Mouse (Mus musculus) left cerebral cortex, adult 9 months (tissue): Measurements from ENCODE around the gene Clrn3.
"Not testable (repeated sequence)": the region's sequence is repeated elsewhere in the genome, so short reads cannot be mapped to it uniquely, and the experiment has no call there.

ENCODE experiments used
- DNase-seq, 2 experiments: peaks; one replicate each; pipeline ENCODE4 v3.0.0; 2022; ENCODE audit warnings: low spot score in 2 of 2

The Clrn3 gene

DNA sequence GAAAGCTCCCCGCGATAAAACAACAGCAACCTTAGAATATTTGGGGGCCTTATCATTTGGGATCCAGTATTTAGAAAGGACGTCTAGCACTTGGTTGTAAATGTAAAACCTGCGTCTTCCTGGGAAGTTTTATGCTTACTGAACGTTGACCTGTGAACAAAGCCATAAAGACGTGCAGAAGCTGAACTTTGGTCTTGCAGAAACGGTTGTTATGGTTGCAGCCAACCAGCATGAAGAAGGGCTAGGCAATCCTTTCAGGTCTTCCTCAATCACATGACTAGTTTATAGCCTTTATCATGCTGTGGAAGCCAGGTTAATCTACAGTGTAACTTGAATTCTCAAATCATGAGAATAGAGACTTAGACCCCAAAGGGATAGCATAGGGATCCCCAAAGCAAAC, at the start of gene Clrn3:
Clrn3 (minus strand) TSS at position 140 of the 400 bp plus-strand sequence.
- no peak for DNase-seq

DNA sequence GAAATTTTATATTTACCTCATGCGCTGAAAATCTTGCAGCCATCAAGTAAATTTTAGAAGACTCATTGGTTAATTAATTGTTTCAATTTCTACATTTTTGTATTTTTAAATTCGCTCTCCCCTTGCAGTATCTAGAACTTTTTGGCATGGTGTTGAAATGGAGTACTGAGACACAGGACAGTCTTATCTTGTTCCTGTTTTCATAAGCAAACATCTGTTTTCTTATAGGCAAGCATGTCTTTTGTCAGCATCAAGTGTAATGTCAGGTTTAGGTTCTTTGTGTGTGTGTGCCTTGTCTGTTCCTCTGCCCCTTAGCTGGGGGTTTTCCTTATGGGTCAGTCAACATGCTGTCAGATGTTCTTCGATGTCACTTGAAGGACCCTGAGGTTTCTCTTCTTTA, 47.9 kb upstream of the Clrn3 start:
- DNase-seq: no peak

DNA sequence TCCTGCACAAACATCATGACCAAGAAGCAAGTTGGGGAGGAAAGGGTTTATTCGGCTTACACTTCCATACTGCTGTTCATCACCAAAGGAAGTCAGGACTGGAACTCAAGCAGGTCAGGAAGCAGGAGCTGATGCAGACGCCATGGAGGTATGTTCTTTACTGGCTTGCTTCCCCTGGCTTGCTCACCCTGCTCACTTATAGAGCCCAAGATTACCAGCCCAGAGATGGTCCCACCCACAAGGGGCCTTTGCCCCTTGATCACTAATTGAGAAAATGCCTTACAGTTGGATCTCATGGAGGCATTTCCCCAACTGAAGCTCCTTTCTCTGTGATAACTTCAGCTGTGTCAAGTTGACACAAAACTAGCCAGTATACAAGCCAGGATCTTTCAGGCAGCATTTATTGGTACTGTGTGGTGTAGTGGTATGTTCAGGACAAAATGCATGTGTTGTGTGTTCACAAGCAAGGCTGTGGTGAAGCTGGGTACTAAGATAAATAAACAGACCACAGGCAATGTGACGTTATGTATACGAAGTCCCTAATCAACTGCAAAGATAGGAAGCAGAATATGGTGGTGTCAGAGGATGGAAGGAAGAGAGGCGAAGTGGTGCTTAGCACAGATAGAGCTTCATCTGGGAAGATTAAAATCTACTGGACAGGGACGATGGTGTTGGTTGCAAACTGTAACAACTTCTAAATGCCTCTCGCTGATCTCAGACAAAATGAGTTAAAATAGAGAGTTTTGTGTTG, 47.0 kb upstream of the Clrn3 start:
- not testable (repeated sequence) for DNase-seq

DNA sequence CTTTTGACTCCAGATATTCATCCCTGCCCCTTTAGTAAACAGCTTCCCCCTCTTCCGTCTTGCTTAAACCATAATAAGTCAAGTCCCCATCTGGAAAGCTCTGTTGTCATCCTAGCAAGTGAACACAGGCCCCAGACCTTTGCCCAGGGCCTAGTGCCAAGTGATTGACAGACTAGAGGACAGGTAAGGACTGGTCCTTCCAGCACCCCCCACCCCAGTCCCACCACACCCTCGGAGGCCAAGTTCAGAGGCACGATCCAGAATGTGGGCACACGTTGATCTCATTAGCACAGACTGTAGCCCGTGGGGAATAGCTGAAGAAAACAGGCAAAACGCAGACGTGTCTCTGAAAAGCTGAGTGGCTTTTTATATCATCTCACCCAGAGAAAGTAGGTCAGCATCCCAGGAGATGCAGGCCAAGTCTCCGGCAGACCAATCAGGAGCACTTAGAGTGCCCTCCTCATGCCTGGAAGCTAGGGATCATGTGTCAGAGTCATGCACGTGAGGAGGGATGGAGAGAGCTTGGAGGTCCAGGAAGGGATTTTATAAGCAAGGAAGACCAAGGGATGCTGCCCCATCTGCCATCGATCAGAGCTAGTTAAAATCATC, 43.6 kb upstream of the Clrn3 start:
- peak in 1 of 2 experiments; percentile 25 for DNase-seq

DNA sequence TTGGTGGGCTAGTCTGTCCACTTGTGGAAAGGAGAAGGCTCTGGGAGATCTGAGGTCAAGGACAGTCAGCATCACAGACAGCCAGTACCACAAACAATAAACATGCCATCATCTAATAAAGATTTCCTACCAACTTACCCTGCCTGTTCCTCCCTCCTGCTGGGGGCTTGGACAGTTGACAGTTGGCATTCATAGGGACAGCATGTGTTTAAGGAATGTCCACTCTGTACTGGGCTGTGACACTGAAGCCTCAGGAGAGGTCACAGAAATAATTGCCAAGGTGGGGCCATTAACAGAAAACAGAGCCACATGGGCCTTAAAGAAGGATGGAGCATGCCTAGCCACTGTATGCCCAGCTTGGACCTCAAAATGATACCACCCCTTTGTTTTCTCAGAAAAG, 42.9 kb upstream of the Clrn3 start:
- no peak for DNase-seq

DNA sequence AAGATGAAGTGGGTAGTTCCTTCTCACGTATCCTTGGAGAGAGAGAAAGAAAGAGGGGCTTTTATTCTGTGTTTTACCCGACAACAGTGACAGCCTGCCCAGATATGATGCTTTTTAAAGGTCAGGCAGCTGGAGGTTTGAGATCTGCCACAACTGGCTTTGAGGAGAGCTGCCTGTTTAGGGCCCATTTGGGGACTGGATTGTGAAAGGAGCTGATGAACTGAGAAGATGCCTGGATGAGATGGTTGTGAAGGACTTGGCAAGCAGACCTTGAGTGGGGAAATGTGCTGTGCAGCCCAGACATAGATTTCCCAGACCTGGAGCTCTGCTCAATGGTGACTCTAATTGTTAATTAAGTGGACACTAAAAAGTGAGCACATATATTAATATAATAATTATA, 40.1 kb upstream of the Clrn3 start:
- no peak for DNase-seq

DNA sequence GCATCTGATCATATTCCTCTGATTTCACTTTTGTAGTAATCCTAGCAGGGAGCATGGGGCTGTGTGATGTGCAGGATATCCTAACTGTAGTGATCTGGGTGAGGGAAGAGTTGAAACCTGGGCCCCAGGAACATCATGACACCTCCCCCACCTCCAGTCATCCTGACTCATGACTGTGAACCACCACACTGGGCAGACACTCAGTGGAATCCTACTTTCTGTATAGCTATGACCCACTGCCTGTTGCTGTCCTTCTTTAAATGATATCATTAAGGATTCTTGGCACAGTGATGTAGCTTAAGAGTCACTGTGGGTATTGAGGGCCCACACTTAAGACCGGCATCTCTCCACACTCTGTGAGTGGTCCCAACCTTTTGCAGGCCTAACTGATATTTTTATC, 39.1 kb upstream of the Clrn3 start:
- no peak for DNase-seq

DNA sequence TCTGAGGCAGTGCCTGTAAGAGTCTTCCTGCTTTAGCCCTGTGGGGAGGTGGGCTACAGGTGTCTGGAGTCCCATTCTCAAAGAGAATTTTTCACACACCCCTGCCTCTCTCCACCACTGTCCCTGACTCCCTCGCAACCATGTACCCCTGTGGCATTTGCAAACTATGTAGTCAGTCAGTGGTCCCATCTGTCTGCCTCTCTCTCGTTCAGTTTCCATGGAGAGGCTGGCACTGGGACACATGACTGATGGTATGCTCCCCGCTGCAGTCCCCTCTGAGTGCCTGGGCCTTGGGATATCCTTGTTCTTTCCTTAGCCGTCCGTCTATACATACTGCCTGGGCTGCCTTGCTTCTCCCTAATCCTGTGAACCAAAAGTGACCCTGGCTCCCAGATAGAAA, 37.6 kb upstream of the Clrn3 start:
- no peak for DNase-seq

DNA sequence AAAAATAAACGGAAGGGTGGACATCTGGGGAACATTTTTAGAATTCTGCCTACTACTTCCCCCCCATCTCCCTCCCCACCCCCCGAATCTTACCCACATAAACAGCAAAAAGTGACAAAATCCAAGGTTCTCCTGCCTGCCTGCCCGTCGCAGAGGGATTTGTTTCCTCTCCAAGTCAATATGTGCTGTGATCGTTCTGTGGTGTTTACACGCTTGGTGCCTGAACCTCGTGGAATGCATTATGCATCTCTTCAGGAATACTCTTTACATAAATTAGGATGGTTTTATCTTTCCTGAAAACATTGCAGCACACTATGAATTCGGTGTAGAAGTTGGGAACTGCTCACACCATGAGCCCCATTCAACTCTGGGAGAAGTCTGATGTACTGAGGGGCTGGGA, 35.6 kb upstream of the Clrn3 start:
- no peak for DNase-seq

DNA sequence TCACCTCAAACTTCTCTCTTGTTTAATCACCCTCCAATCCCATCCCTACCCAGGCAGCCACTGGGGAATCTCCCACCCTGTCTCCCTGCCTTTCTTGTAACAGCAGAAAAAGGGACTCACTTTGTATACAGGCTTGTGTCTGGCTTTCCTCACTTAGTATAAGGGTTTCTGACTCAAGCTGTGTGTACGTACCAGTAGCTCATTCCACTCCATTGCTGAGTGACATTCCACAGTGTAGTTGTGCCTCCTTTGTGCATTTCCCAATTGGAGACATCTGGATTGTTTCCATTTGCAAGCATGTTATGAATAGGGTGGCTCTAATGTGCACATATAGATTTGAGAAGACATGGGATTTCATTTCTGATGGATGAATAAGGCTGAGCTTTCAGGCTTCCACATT, 31.8 kb upstream of the Clrn3 start:
- no peak for DNase-seq

DNA sequence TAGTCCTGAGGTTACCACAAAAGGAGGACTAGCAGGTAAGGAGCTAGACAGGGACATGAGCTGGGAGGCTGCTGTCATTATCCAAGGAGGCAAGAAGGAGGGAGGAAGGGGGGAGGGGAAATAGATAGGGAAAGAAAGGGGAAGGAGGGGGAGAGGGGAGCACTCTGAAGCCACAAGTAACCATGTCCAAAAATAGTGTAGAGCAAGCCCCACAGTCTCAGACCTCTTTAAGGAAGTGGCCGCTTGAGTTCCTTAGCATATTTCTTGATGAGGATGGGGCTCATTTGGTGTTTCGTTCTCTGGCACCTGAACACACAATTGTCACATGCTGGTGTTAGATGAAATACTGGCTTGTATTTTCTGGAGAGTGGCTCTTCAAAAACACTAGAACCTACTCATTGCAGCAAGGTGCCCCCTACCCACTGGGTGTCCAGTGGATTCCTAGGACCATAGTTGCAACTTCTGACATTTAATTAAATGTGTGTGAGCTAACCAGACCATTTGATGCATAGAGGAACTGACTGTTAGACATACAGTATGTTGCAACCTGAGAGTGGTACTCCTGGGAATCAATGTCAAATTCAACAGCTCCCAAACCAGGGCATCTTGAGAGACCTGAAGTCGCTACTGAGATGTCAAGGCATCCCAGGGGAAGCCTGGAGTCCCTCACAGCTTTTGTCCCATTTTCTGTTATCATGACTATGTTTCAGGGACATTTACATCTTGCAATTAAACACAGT, 28.4 kb upstream of the Clrn3 start:
- no peak for DNase-seq

DNA sequence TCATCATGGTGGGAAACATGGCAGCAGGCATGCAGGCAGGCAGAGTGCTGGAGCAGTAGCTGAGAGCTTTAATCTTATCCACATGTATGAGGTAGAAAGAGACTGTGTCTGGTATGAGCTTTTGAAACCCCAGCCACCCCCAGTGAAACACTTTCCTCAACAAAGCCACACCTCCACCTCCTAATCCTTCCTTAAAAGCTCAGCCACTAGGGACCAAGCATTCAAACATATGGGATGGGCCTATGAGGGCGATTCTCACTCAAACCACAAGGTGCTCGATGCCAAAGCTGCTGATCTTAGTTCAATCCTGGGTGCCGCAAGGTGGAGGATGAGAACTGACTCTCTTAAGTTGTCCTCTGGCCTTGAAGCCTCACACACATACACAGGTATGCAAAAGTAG, 25.1 kb upstream of the Clrn3 start:
- DNase-seq: no peak

DNA sequence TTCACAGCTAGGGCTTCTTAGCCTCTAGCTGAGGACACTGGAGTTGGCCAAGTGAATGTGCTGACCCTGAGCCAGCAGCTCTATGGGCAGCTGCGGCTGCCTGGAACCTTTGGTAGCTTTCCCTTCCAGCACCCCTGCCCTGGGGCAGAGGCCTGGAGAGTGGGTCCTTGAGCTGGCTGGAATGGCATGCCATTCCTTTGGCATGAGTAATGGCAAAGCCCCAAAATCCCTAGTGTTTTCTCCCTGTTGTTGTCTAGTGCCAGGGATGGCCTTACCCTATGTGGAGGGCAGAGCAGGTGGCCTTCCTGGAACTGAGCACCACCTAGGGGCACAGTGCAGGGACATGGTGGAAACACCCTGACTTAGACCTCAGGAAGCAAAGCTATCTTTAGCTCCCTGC, 23.1 kb upstream of the Clrn3 start:
- DNase-seq: no peak

DNA sequence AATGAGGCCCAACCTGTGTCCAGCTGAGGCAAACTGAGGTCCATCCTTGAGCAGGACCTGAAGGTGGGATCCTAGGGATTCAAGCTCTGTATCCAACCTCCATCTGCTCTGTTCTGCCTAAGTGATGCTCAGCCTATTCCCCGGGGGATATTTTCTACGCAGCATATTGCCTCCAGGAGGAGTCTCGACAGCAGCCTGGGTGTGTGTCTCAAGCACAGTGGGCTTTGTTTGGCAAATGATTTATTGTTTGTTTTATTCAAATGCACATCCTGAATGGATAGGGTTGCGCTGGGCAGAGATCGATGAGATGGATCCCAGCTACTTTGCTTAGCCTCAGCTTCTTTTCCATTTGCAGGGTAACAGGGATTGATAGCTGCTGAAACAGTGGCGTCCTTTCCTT, 20.0 kb upstream of the Clrn3 start:
- DNase-seq: no peak

DNA sequence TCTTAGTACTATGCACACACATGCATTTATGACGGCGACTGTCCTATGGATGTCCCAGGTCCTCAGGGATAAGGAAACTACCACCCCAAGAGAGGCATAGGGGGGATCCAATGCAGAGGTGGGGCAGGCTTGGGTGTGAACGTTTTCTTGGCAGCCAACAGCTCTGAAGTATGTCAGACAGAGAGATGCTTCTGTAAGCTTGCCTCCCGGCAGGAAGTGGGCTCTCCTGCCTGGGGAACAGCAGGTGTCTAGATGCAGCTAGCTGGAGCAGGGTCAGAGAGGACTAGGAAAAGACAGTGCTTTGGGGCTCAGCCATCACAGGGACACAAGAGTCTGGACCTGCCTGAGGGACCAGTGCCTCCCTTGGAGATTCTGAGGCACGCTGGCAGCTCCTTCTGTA, 18.1 kb upstream of the Clrn3 start:
- DNase-seq: no peak

DNA sequence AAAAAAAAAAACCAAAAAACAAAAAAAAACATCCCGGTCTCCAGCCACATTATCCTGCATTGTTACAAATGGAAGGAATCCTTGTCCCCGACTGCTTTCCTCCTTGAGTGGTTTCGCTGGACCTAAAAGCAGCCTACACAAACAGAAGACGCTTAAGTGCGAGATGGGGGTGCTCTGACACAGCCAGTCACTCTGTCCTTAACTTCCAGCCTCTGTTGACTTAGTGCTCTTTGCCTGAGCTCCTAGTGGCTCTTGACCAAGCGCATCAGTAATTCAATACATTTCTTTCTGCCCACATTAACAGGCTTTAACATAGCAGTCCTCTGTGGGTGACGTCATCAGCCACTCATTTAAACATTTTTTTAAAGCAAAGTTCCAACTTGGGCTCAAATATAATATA, 17.5 kb upstream of the Clrn3 start:
- no peak for DNase-seq

DNA sequence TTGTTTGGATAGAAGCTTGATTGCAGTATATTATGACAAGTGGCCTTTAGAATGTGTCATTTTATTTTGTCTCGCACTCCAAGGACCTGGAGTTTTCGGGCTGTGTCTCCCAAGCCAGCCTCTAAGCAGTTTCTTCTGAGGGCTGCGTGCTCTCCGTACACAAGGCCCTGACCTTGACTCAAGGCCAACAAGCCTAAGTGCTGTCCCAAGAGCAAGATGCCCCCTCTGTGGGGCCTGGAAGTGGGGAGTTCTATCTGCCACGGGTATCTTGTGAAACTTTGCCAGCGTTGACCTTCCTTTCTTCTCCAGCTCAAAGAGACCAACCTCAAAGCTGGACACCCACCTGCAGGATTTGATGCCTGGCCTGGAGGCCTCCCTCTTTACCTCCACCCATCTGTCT, 15.9 kb upstream of the Clrn3 start:
- no peak for DNase-seq

DNA sequence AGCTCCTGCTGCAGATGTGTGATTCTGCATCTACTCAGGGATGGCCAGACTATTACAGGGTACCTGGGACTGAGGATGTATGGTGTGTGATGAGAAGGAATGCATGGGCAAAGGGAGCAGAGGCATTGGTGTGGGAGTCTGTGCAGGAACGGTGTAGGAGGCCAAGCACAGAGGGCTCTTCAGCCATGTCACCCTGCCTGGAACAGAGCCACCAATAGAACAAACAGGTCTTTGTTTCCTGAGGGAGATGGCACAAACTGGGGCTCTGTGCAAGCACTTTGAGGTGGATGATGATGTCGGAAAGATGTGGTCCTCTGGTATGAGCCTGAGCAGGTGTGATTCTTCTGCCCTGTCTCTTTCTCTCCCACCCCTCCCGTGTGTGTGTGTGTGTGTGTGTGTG, 14.6 kb upstream of the Clrn3 start:
- no peak for DNase-seq

DNA sequence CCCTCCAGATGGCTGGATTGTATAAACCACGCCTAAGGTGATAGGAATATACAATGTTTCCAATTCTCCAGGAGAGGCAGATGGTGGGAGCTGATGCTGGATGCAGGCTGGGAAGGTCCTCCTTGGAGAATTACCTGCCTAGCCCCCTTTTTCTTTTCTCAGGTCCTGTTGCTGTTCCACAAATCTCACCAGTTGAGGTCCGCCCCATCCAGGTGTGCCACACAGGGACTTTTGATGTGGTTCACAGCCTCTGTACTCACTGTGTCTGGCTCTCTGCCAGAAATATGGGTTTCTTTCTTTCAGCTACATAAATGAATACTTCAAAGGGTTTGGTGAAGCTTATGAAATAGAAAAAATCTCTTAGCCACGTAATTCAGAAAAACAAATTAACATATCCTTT, 13.8 kb upstream of the Clrn3 start:
- no peak for DNase-seq

DNA sequence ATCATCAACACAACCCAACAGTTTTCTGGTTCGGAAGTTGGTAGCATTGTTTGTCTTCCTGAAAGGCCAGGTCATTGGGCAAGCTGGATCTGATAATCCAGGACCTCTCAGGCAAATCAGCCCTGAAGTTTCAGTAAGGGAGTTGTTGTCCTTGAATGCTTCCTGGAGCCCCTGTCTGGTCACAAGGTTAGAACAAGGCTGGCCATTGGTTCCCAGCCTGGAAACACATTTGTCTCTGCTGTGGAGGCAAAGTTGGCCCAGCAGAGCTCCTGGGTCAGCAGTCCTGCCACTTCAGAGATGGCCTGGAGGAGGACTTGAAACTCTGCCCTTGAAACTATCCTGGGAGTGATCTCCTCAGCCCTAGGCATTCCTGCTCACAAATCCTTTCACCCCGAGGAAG, 11.0 kb upstream of the Clrn3 start:
- no peak for DNase-seq

DNA sequence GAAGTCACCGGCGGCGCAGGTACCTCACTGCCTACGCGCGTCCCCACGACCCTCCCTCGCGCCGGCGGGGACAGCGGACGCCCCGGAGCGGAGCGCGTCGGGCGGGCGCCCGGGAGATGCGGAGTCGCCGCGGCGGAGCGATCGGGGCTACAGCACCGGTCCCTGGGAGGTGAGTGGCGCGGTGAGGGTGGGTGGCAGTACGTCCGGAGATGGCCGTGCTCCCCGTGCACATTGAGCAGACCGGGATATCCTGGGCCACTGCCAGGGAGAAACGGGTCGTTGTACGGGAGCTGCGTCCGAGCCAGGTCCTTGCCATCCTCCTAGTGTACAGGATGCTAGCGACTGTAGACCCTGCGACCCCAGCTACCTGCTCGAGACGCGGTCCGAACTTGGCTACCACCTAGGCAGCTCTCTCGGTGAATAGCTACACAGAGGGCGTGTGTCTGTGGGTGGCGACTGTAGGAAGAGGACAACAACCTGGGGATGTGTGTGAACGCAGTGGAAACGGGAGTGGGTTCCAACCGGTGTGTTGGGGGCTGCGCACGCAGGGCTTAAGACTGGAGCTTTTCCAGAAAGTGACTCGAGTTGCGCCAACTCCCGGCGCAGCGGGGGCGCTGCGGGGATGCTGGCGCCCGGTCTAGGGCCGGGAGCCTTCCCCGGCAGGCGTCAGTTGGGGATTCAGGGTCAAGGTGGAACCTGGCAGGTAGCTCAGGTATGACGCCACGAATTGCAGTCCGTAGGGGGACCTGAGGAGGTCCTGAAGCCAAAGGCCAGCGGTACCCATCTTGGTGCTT, 9.7 kb upstream of the Clrn3 start:
- DNase-seq: peak in 1 of 2 experiments; percentile 40

DNA sequence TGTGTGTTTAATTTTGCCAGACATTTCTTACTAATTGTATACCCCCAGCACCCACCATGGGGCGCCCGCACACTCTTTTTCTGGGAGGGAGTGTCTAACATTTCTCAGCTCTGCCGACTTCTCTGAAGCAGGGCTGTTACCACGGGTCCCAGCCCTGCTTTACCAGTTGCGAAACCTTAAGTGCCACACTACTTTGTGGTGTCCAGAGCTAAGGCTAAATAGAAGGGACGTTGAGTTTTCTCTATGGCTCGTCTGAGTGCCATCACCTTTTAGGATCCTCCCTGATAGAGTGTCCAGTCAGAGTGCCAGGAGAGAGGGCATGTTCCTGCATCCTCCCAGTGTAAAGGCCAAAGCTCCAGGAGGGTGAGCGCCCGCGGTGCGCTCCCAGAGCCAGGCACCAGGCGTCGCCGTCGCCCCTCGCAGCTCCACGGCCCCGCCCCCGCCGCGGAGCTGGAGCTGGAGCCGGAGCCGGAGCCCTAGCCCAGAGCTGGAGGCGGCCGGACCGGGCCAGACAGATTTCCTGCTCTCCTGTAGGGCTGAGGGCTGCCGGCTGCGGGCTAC, 9.0 kb upstream of the Clrn3 start, which contains the start of gene Ptpre:
Ptpre (plus strand) TSS at position 141 of the 561 bp plus-strand sequence.
- peak; percentile 65 to 90 for DNase-seq
